Mouse (Mus musculus) lung, postnatal 0 days (tissue): Measurements from ENCODE around the gene Nphp4.

Source experiments
- CTCF ChIP-seq: IDR thresholded peaks from 2 replicates; pipeline ENCODE4 v1.5.1; 2016; ENCODE audit warnings: antibody characterized with exemption, mild to moderate bottlenecking
- EP300 ChIP-seq: IDR thresholded peaks from 2 replicates; pipeline ENCODE4 v1.6.1; 2016; ENCODE audit warnings: antibody characterized with exemption, mild to moderate bottlenecking, control low read depth

- peak; percentile 24; the same call in 1 of the 2 replicates for TF ChIP-seq CTCF
- TF ChIP-seq EP300: no peak
Measured at GRCm38 (mm10) chr4:152440882-152441281, 35.6 kb upstream of the Nphp4 start.
